Mouse (Mus musculus) embryonic facial prominence, embryonic 11.5 days (tissue): ENCODE measurements around the gene Ccdc38. TPM values are rescaled to one million over a fixed set of nuclear protein-coding genes. Genes with fewer than 3 reads are reported as not detected.
A peak's percentile ranks its signal among the peaks of the same experiment; 100 is the strongest.

Source experiments
- ATAC-seq: fragments of 200-750 bp; cut with Nextera tagmentation; replicated peaks from 2 replicates; pipeline ENCODE4 v1.8.0; 2017; ENCODE audit warnings: low read depth; ENCODE audit not compliant: insufficient number of reproducible peaks, low FRiP score, low TSS enrichment
- DNase-seq: peaks from one replicate; pipeline ENCODE4 v3.0.0-alpha.2; 2015; ENCODE audit warnings: low spot score
- H3K27ac ChIP-seq: fragments of 300-500 bp; sonication (generic); replicated peaks from 2 replicates; pipeline ENCODE4 v1.5.1; 2014; ENCODE audit warnings: mild to moderate bottlenecking, low read depth, low read length, control low read depth
- H3K27me3 ChIP-seq: fragments of 300-500 bp; sonication (generic); 2 replicates; pipeline ENCODE4 v1.6.1; 2014; ENCODE audit warnings: mild to moderate bottlenecking, low read length, moderate library complexity, mixed read lengths; ENCODE audit not compliant: control insufficient read depth, insufficient read depth
- H3K36me3 ChIP-seq: fragments of 300-500 bp; sonication (generic); replicated peaks from 2 replicates; pipeline ENCODE4 v1.6.1; 2014; ENCODE audit warnings: low read depth, mild to moderate bottlenecking, low read length, moderate library complexity, mixed read lengths; ENCODE audit not compliant: control insufficient read depth, insufficient read depth
- H3K4me1 ChIP-seq: fragments of 300-500 bp; sonication (generic); 2 replicates; pipeline ENCODE4 v1.6.1; 2014; ENCODE audit warnings: low read length, mixed read lengths; ENCODE audit not compliant: control insufficient read depth, insufficient read depth
- H3K4me2 ChIP-seq: fragments of 300-500 bp; sonication (generic); 2 replicates; pipeline ENCODE4 v1.6.1; 2014; ENCODE audit warnings: low read depth, mild to moderate bottlenecking, control low read depth, low read length, moderate library complexity
- H3K4me3 ChIP-seq: fragments of 300-500 bp; sonication (generic); 2 replicates; pipeline ENCODE4 v1.5.1; 2014; ENCODE audit warnings: low read depth, low read length, control low read depth
- H3K9ac ChIP-seq: fragments of 300-500 bp; sonication (generic); replicated peaks from 2 replicates; pipeline ENCODE4 v1.6.1; 2014; ENCODE audit warnings: mild to moderate bottlenecking, control low read depth, low read length
- H3K9me3 ChIP-seq: fragments of 300-500 bp; sonication (generic); replicated peaks from 2 replicates; pipeline ENCODE4 v1.6.1; 2016; ENCODE audit warnings: mild to moderate bottlenecking, low read length, inconsistent platforms, mixed read lengths; ENCODE audit not compliant: control insufficient read depth
- WGBS: fragments of 180-500 bp; shearing (Covaris S2); extraction: QIAGEN DNeasy Blood & Tissue Kit; methylation state at CpG from one replicate; pipeline ENCODE4 v1.1.7; 2014; 5-methylcytosine and 5-hydroxymethylcytosine counted together
- polyA plus RNA-seq: library from polyadenylated mRNA; unstranded; fragments of >200 nt; fragmentation: Nextera tagmentation; extraction: Ambion mirVana; gene quantifications from 2 replicates; pipeline ENCODE4 v1.2.1, GENCODE M21; 2014

The Ccdc38 gene
- polyA plus RNA-seq, 1 experiment from 2014 or later, result 0.46 TPM

GRCm38 (mm10) chr10:93539775-93540430 is 529 bp upstream of the Ccdc38 start, which contains the start of gene Amdhd1:
Gene Amdhd1, minus strand, starts transcription at chr10:93540033.
- Histone ChIP-seq H3K36me3 (no peaks in the 10 kb centered on the region), H3K4me1 (no peaks in the 10 kb centered on the region), H3K9me3 (no peaks in the 10 kb centered on the region), H3K4me3 (peak within 1 kb of the TSS; percentile 32), H3K27me3 (no peaks in the 10 kb centered on the region; the same call in 1 of the 2 replicates), H3K27ac (no peak within 1 kb of the TSS), H3K9ac (peak within 1 kb of the TSS; percentile 45), H3K4me2 (peak within 1 kb of the TSS; percentile 81)
- ATAC-seq, result peak; percentile 90
- 4% methylated on average over 35 of the region's 35 CpGs for WGBS
- DNase-seq, result peak; percentile 83

GRCm38 (mm10) chr10:93541585-93541984 is 1.2 kb downstream of the Ccdc38 start:
- no peaks in the 10 kb centered on the region for H3K36me3 ChIP-seq
- no peak overlapping the region for H3K4me2 ChIP-seq
- H3K27ac ChIP-seq, result no peak overlapping the region
- no peaks in the 10 kb centered on the region for H3K4me1 ChIP-seq
- 80% methylated on average over 1 of the region's 1 CpGs for WGBS
- no peaks in the 10 kb centered on the region for H3K27me3 ChIP-seq
- no peak for DNase-seq
- no peak overlapping the region for H3K4me3 ChIP-seq
- H3K9ac ChIP-seq, result no peak overlapping the region
- H3K9me3 ChIP-seq, result no peaks in the 10 kb centered on the region
- no peak for ATAC-seq

GRCm38 (mm10) chr10:93542356-93542755 is 1.9 kb downstream of the Ccdc38 start:
- no peaks in the 10 kb centered on the region for H3K36me3 ChIP-seq
- H3K4me1 ChIP-seq, result no peaks in the 10 kb centered on the region
- 52% methylated on average over 4 of the region's 4 CpGs for WGBS
- H3K4me3 ChIP-seq, result no peak overlapping the region
- H3K27ac ChIP-seq, result no peak overlapping the region
- ATAC-seq (no peak), DNase-seq (no peak)
- no peak overlapping the region for H3K4me2 ChIP-seq
- no peaks in the 10 kb centered on the region for H3K27me3 ChIP-seq
- no peak overlapping the region for H3K9ac ChIP-seq
- no peaks in the 10 kb centered on the region for H3K9me3 ChIP-seq

GRCm38 (mm10) chr10:93543176-93543575 is 2.7 kb downstream of the Ccdc38 start:
- Histone ChIP-seq H3K9me3 (no peaks in the 10 kb centered on the region), H3K36me3 (no peaks in the 10 kb centered on the region), H3K4me2 (no peak overlapping the region), H3K9ac (no peak overlapping the region), H3K27ac (no peak overlapping the region), H3K27me3 (no peaks in the 10 kb centered on the region), H3K4me1 (no peaks in the 10 kb centered on the region), H3K4me3 (no peak overlapping the region)
- no peak for ATAC-seq
- WGBS, result 69% methylated on average over 6 of the region's 6 CpGs
- no peak for DNase-seq

GRCm38 (mm10) chr10:93544172-93544571 is 3.7 kb downstream of the Ccdc38 start:
- H3K36me3 ChIP-seq, result no peaks in the 10 kb centered on the region
- no peak overlapping the region for H3K9ac ChIP-seq
- no peak overlapping the region for H3K27ac ChIP-seq
- no peak overlapping the region for H3K4me3 ChIP-seq
- 71% methylated on average over 5 of the region's 5 CpGs for WGBS
- H3K27me3 ChIP-seq, result no peaks in the 10 kb centered on the region
- no peak overlapping the region for H3K4me2 ChIP-seq
- H3K4me1 ChIP-seq, result no peaks in the 10 kb centered on the region
- no peaks in the 10 kb centered on the region for H3K9me3 ChIP-seq
- ATAC-seq (no peak), DNase-seq (peak; percentile 38)

GRCm38 (mm10) chr10:93547741-93548270 is 7.4 kb downstream of the Ccdc38 start:
- H3K9me3 ChIP-seq, result no peaks in the 10 kb centered on the region
- DNase-seq, result no peak
- no peak overlapping the region for H3K4me2 ChIP-seq
- H3K27me3 ChIP-seq, result no peaks in the 10 kb centered on the region
- H3K4me1 ChIP-seq, result no peaks in the 10 kb centered on the region
- 98% methylated on average over 4 of the region's 4 CpGs for WGBS
- no peak overlapping the region for H3K9ac ChIP-seq
- ATAC-seq, result no peak
- H3K4me3 ChIP-seq, result no peak overlapping the region
- no peaks in the 10 kb centered on the region for H3K36me3 ChIP-seq
- H3K27ac ChIP-seq, result no peak overlapping the region

- ATAC-seq (peak; percentile 37), DNase-seq (peak; percentile 90)
- no peaks in the 10 kb centered on the region for H3K36me3 ChIP-seq
- 14% methylated on average over 7 of the region's 7 CpGs for WGBS
- H3K4me1 ChIP-seq, result no peaks in the 10 kb centered on the region
- H3K4me2 ChIP-seq, result no peak overlapping the region
- H3K27ac ChIP-seq, result no peak overlapping the region
- no peaks in the 10 kb centered on the region for H3K9me3 ChIP-seq
- H3K9ac ChIP-seq, result no peak overlapping the region
- no peak overlapping the region for H3K4me3 ChIP-seq
- no peaks in the 10 kb centered on the region for H3K27me3 ChIP-seq
Measured at GRCm38 (mm10) chr10:93548991-93549390, 8.6 kb downstream of the Ccdc38 start.

- Histone ChIP-seq H3K4me2 (no peak overlapping the region), H3K4me3 (no peak overlapping the region), H3K36me3 (no peaks in the 10 kb centered on the region), H3K9ac (no peak overlapping the region), H3K9me3 (no peaks in the 10 kb centered on the region), H3K27ac (no peak overlapping the region), H3K4me1 (no peaks in the 10 kb centered on the region), H3K27me3 (no peaks in the 10 kb centered on the region)
- no peak for DNase-seq
- no peak for ATAC-seq
- WGBS, result 78% methylated on average over 10 of the region's 10 CpGs
Measured at GRCm38 (mm10) chr10:93549821-93550220, 9.4 kb downstream of the Ccdc38 start.
